Mouse (Mus musculus) neural tube, embryonic 14.5 days (tissue): ENCODE data around the gene Pip5k1b. TPM values are rescaled to one million over a fixed set of nuclear protein-coding genes. Genes with fewer than 3 reads are reported as not detected.

Experiments
- ATAC-seq: fragments of 200-750 bp; cut with Nextera tagmentation; 2 replicates; pipeline ENCODE4 v1.8.0; 2017; ENCODE audit warnings: low read depth, mild to moderate bottlenecking, moderate TSS enrichment, moderate library complexity
- H3K27ac ChIP-seq: fragments of 300-500 bp; sonication (generic); 2 replicates; pipeline ENCODE4 v1.5.1; 2014; ENCODE audit warnings: low read depth, mild to moderate bottlenecking, control low read depth, low read length, moderate library complexity, mixed read lengths
- H3K27me3 ChIP-seq: fragments of 300-500 bp; sonication (generic); 2 replicates; pipeline ENCODE4 v1.6.1; 2014; ENCODE audit warnings: low read length; ENCODE audit not compliant: control insufficient read depth, insufficient read depth
- H3K36me3 ChIP-seq: fragments of 300-500 bp; sonication (generic); 2 replicates; pipeline ENCODE4 v1.6.1; 2014; ENCODE audit warnings: low read length, mixed read lengths; ENCODE audit not compliant: control insufficient read depth, insufficient read depth
- H3K4me1 ChIP-seq: fragments of 300-500 bp; sonication (generic); 2 replicates; pipeline ENCODE4 v1.6.1; 2014; ENCODE audit warnings: low read length; ENCODE audit not compliant: control insufficient read depth, insufficient read depth
- H3K4me2 ChIP-seq: fragments of 300-500 bp; sonication (generic); 2 replicates; pipeline ENCODE4 v1.6.1; 2014; ENCODE audit warnings: mild to moderate bottlenecking, low read depth, low read length, control low read depth
- H3K4me3 ChIP-seq: fragments of 300-500 bp; sonication (generic); 2 replicates; pipeline ENCODE4 v1.5.1; 2014; ENCODE audit warnings: low read depth, low read length, control low read depth, mixed read lengths
- H3K9ac ChIP-seq: fragments of 300-500 bp; sonication (generic); replicated peaks from 2 replicates; pipeline ENCODE4 v1.6.1; 2014; ENCODE audit warnings: low read depth, mild to moderate bottlenecking, control low read depth, low read length, mixed read lengths
- H3K9me3 ChIP-seq: fragments of 300-500 bp; sonication (generic); 2 replicates; pipeline ENCODE4 v1.6.1; 2016; ENCODE audit warnings: low read length; ENCODE audit not compliant: control insufficient read depth
- WGBS: fragments of 180-500 bp; shearing (Covaris S2); extraction: QIAGEN DNeasy Blood & Tissue Kit; methylation state at CpG from one replicate; pipeline ENCODE4 v1.1.7; 2014; 5-methylcytosine and 5-hydroxymethylcytosine counted together
- polyA plus RNA-seq: library from polyadenylated mRNA; unstranded; fragments of >200 nt; fragmentation: Nextera tagmentation; extraction: Ambion mirVana; gene quantifications from 2 replicates; pipeline ENCODE4 v1.2.1, GENCODE M21; 2014

Gene Pip5k1b
- polyA plus RNA-seq, 1 experiment from 2014 or later = 2.1 TPM

DNA sequence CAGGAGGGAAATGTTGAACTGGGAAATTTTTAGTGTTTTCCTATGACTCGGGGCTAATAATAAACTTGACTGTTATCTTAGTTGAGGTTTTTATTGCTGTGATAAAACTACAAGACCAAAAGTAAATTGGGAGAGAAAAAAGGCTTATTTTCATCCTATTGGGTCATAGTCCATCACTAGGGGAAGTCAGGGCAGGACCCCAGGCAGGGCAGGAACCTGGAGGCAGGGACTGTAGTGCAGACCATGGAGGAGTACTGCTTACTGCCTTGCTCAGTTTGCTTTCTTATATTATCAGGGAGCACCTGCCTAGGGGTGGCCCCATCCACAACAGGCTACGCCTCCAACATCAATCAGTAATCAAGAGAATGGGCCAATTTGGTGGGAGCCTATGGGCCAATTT lies 101.2 kb downstream of the Pip5k1b start:
- peaks cover 8% of the 10 kb centered on the region; the same call in 1 of the 2 replicates for H3K4me1 ChIP-seq
- no peak for ATAC-seq
- H3K4me3 ChIP-seq = no peak overlapping the region
- WGBS = 71% methylated on average over 2 of the region's 2 CpGs
- no peak overlapping the region for H3K9ac ChIP-seq
- no peaks in the 10 kb centered on the region for H3K9me3 ChIP-seq
- H3K36me3 ChIP-seq = no peaks in the 10 kb centered on the region
- no peak overlapping the region for H3K27ac ChIP-seq
- no peaks in the 10 kb centered on the region for H3K27me3 ChIP-seq
- H3K4me2 ChIP-seq = no peak overlapping the region

DNA sequence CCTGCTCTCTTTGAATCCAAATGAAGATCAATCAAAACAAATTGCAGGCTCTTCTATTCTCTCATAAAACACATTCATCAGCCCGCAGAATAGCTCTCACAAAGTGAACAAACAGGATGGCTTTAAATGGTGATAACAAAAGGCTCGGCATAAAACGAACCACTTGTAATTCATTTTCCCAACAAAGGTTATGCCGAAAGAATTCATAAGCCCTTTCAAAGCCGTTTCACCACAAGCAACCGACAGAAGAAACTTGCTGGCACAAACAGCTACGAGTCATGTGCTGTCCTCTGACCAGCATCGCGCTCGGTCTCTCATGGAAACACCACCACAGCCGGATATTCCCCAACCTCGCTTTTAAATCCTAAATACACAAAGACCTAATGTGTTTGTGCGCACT lies 102.3 kb downstream of the Pip5k1b start:
- H3K9me3 ChIP-seq = no peaks in the 10 kb centered on the region
- 0 out of 2 replicates have a peak overlapping the region, but pooled peaks have one; percentile 28 for H3K27ac ChIP-seq
- H3K36me3 ChIP-seq = no peaks in the 10 kb centered on the region
- H3K27me3 ChIP-seq = no peaks in the 10 kb centered on the region
- H3K9ac ChIP-seq = 0 out of 2 replicates have a peak overlapping the region, but pooled peaks have one; percentile 16
- H3K4me1 ChIP-seq = peaks cover 8% of the 10 kb centered on the region; the same call in 1 of the 2 replicates
- H3K4me2 ChIP-seq = peak overlapping the region; percentile 38
- 0 out of 2 replicates have a peak overlapping the region, but pooled peaks have one; percentile 3 for H3K4me3 ChIP-seq
- no peak for ATAC-seq
- 16% methylated on average over 13 of the region's 13 CpGs for WGBS

DNA sequence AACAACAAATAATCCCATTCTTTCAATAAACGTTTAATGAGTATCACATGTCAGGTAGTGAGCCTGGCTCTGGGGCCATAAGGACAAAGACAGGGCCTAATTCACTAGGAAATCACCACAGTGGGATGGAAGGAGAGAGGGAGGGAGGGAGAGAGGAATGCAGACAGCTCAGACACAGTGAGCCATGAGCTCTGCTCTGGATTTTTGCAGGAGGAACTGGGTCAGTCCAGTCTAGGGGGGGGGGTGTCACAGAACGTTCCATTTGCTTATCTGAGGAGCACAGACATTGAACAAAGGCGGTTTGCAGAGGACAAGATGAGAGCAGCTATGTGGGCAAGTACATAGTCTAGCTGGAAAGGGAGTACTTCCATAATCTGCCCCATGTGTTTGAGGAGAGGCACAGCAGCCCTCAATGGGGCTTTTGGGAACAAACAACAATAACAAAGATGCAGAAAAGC lies 103.2 kb downstream of the Pip5k1b start:
- H3K9me3 ChIP-seq = no peaks in the 10 kb centered on the region
- WGBS = 14% methylated on average over 3 of the region's 3 CpGs
- no peak overlapping the region for H3K4me2 ChIP-seq
- no peaks in the 10 kb centered on the region for H3K36me3 ChIP-seq
- peak; percentile 73 for ATAC-seq
- no peak overlapping the region for H3K9ac ChIP-seq
- H3K4me1 ChIP-seq = peaks cover 8% of the 10 kb centered on the region; the same call in 1 of the 2 replicates
- H3K4me3 ChIP-seq = no peak overlapping the region
- H3K27me3 ChIP-seq = no peaks in the 10 kb centered on the region
- H3K27ac ChIP-seq = peak overlapping the region; percentile 22; the same call in 1 of the 2 replicates

DNA sequence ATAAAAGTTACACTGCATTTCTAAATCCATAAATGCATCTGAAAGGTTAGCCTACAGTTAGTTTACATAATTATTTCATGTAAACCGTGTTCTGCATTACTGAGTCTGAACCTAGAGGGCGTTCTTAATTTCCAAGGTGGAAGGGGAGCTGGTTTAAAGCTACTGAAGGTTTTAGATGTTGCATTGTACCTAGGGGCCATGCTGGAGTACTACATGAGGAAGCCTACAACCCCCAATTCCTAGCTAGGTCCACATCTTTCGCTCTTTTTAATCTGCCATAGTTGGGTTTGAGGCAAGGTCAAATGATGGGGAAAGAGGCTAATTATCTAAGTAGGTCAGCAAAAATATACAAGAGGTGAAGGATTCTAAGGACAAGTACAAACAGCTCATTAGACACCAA lies 104.0 kb downstream of the Pip5k1b start:
- Histone ChIP-seq H3K9ac (no peak overlapping the region), H3K4me1 (peaks cover 8% of the 10 kb centered on the region; the same call in 1 of the 2 replicates), H3K4me2 (no peak overlapping the region), H3K27me3 (no peaks in the 10 kb centered on the region), H3K4me3 (no peak overlapping the region), H3K9me3 (no peaks in the 10 kb centered on the region), H3K27ac (no peak overlapping the region; the same call in 1 of the 2 replicates), H3K36me3 (no peaks in the 10 kb centered on the region)
- no peak for ATAC-seq
- 86% methylated on average over 3 of the region's 3 CpGs for WGBS

DNA sequence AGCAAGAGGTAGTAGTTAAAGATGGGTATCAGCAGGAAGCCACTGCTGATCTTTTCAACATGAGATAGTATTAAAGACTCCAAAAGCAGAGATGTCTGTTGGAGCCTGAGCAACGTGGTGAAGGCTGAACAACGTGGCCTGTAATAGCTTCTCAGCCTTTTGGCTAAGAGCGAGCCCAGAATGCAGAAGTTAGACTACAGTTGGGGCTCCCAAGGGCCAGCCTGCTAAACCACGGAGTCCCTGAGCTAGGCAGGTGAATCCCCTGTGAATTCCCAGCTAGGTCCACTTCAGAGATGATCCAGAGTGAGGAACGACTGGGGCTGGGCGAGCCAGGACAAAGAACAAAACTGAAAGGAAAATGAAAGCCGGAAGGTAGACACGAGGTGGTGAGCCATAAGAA lies 104.9 kb downstream of the Pip5k1b start:
- no peak for ATAC-seq
- Histone ChIP-seq H3K4me2 (no peak overlapping the region), H3K9ac (no peak overlapping the region), H3K4me1 (peaks cover 8% of the 10 kb centered on the region; the same call in 1 of the 2 replicates), H3K27ac (no peak overlapping the region), H3K9me3 (no peaks in the 10 kb centered on the region), H3K27me3 (no peaks in the 10 kb centered on the region), H3K36me3 (no peaks in the 10 kb centered on the region), H3K4me3 (no peak overlapping the region)
- WGBS = 94% methylated on average over 8 of the region's 8 CpGs

DNA sequence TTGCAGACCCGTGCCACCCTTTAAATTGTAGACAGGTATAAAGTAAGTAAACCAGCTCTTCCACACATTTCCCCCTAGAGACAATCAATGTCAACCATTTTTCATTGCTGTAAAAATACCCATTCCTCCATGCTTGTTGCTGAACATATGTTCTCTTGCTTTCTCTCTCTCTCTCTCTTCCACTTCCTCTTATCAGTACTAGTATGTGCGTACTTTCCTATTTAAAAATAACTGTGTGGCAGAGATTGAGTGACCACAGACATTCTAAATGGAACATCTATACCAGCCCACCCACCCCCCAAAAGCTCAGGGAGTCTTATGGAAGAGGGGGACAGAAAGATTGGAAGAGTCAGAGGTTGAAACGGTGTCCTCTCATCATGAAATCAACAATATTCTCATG lies 111.3 kb downstream of the Pip5k1b start:
- Histone ChIP-seq H3K4me1 (no peaks in the 10 kb centered on the region), H3K9me3 (no peaks in the 10 kb centered on the region), H3K27me3 (no peaks in the 10 kb centered on the region), H3K27ac (no peak overlapping the region), H3K36me3 (no peaks in the 10 kb centered on the region), H3K4me2 (no peak overlapping the region), H3K9ac (no peak overlapping the region), H3K4me3 (no peak overlapping the region)
- ATAC-seq = no peak
- WGBS = 94% methylated on average over 3 of the region's 3 CpGs

DNA sequence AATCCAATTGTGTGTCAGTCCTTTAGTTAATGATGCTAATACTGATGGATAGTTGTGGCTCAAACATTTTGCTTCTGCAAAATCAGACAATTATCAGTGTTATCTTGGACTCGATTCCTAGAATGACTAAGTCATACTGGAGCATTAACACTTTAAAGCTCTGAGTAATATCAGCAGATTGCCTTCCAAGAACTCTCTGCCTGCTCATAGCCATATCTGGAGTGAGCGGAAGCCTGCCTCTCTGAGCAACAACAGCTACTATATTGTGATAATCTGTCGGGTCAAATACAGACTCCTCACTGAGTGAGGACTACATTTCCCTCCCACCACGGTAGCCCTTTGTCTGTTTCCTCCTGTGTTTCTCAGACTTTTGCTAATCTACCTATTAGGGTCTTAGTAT lies 116.0 kb downstream of the Pip5k1b start:
- Histone ChIP-seq H3K27ac (no peak overlapping the region), H3K9me3 (no peaks in the 10 kb centered on the region), H3K36me3 (no peaks in the 10 kb centered on the region), H3K4me2 (no peak overlapping the region), H3K9ac (no peak overlapping the region), H3K4me3 (no peak overlapping the region), H3K4me1 (no peaks in the 10 kb centered on the region), H3K27me3 (no peaks in the 10 kb centered on the region)
- ATAC-seq = no peak
- WGBS = 86% methylated on average over 4 of the region's 4 CpGs

DNA sequence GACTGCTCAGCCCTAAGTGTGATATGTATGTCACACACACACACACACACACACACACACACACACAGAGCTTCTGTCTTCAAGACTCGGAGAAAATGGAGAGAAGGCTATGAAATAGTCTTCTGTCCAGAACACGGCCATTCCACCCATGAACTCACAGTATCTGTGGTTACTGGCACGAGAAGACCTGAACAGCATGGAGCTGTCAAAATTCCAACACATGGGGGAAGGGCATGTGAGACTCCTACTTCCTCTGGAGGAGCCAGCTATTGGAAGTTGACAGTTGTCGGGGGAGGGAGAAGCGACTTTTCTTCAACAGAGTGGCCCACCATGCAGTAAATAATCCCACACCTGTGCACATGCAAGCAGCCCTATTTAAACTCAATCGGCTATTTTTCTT lies 121.4 kb downstream of the Pip5k1b start:
- no peak overlapping the region for H3K4me3 ChIP-seq
- ATAC-seq = no peak
- H3K27me3 ChIP-seq = no peaks in the 10 kb centered on the region
- no peak overlapping the region for H3K9ac ChIP-seq
- no peak overlapping the region for H3K27ac ChIP-seq
- H3K4me1 ChIP-seq = no peaks in the 10 kb centered on the region
- 90% methylated on average over 6 of the region's 6 CpGs for WGBS
- H3K9me3 ChIP-seq = no peaks in the 10 kb centered on the region
- H3K36me3 ChIP-seq = no peaks in the 10 kb centered on the region
- no peak overlapping the region for H3K4me2 ChIP-seq

DNA sequence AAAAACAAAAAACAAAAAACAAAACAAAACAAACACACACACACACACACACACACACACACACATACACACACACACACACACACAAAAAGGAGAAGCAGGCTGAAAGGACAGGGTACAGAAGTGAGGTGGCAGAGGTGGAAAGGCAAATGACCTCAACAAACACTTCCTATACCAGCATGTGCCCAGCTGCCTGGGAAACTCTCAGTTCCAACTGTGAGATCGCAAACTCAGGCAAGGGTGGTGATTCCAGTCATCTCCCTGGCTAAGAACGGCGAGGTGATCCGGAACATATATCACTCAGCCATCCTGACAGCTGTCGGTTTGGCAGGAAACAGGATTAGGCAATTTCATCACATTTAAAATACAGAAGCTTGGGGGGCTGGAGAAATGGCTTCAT lies 123.2 kb downstream of the Pip5k1b start:
- ATAC-seq = no peak
- H3K4me1 ChIP-seq = no peaks in the 10 kb centered on the region
- H3K4me3 ChIP-seq = no peak overlapping the region
- H3K4me2 ChIP-seq = no peak overlapping the region
- no peaks in the 10 kb centered on the region for H3K36me3 ChIP-seq
- 86% methylated on average over 5 of the region's 5 CpGs for WGBS
- H3K9ac ChIP-seq = no peak overlapping the region
- H3K9me3 ChIP-seq = no peaks in the 10 kb centered on the region
- no peak overlapping the region for H3K27ac ChIP-seq
- no peaks in the 10 kb centered on the region for H3K27me3 ChIP-seq
